Mouse (Mus musculus) limb, embryonic 15.5 days (tissue): Measurements from ENCODE around the gene Gpx8. TPM values are rescaled to one million over a fixed set of nuclear protein-coding genes. Genes with fewer than 3 reads are reported as not detected.

Experiments used
- ATAC-seq: fragments of 200-750 bp; cut with Nextera tagmentation; 2 replicates; pipeline ENCODE4 v1.8.0; 2017; ENCODE audit warnings: low read depth, moderate TSS enrichment; ENCODE audit not compliant: insufficient number of reproducible peaks, low FRiP score, low TSS enrichment
- H3K27ac ChIP-seq: fragments of 300-500 bp; sonication (generic); 2 replicates; pipeline ENCODE4 v1.5.1; 2015; ENCODE audit warnings: moderate library complexity, mild to moderate bottlenecking, inconsistent platforms
- H3K27me3 ChIP-seq: fragments of 300-500 bp; sonication (generic); 2 replicates; pipeline ENCODE4 v1.6.1; 2015; ENCODE audit warnings: inconsistent platforms
- H3K36me3 ChIP-seq: fragments of 300-500 bp; sonication (generic); 2 replicates; pipeline ENCODE4 v1.6.1; 2015; ENCODE audit warnings: inconsistent platforms
- H3K4me1 ChIP-seq: fragments of 300-500 bp; sonication (generic); 2 replicates; pipeline ENCODE4 v1.6.1; 2015; ENCODE audit warnings: inconsistent platforms
- H3K4me2 ChIP-seq: fragments of 300-500 bp; sonication (generic); 2 replicates; pipeline ENCODE4 v1.6.1; 2015; ENCODE audit warnings: mild to moderate bottlenecking, inconsistent platforms
- H3K4me3 ChIP-seq: fragments of 300-500 bp; sonication (generic); 2 replicates; pipeline ENCODE4 v1.5.1; 2015; ENCODE audit warnings: mild to moderate bottlenecking, inconsistent platforms
- H3K9ac ChIP-seq: fragments of 300-500 bp; sonication (generic); 2 replicates; pipeline ENCODE4 v1.6.1; 2015; ENCODE audit warnings: inconsistent platforms
- H3K9me3 ChIP-seq: fragments of 300-500 bp; sonication (generic); 2 replicates; pipeline ENCODE4 v1.6.1; 2016; ENCODE audit warnings: inconsistent platforms
- WGBS: fragments of 180-500 bp; shearing (Covaris S2); methylation state at CpG from one replicate; pipeline ENCODE4 v1.1.7; 2015; 5-methylcytosine and 5-hydroxymethylcytosine counted together
- polyA plus RNA-seq: library from polyadenylated mRNA; unstranded; fragments of >200 nt; fragmentation: Nextera tagmentation; extraction: Ambion mirVana; gene quantifications from 2 replicates; pipeline ENCODE4 v1.2.1, GENCODE M21; 2015

Gpx8 gene
- polyA plus RNA-seq, 1 experiment from 2014 or later: 220 TPM

DNA sequence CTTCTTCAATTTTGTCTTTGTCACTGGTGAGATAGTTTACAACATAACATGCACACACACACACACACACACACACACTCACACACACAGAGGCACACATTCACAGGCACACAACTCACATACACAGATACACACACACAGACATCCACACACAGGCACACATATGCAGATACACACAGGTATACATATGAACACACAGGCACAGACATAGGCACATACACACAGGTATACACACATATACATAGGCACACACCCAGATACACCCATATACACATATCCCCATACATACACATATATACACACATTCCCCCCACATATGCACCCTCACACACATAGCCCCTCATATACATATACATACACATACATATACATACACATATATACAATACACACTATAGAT lies 808 bp upstream of the Gpx8 start:
- no peak overlapping the region for H3K9ac ChIP-seq
- no peak for ATAC-seq
- no peak overlapping the region for H3K4me2 ChIP-seq
- H3K27me3 ChIP-seq: no peaks in the 10 kb centered on the region
- no peak overlapping the region for H3K4me3 ChIP-seq
- peaks cover 13% of the 10 kb centered on the region; the same call in 1 of the 2 replicates for H3K36me3 ChIP-seq
- no peak overlapping the region for H3K27ac ChIP-seq
- H3K4me1 ChIP-seq: peaks cover 10% of the 10 kb centered on the region; the same call in 1 of the 2 replicates
- no peaks in the 10 kb centered on the region for H3K9me3 ChIP-seq

DNA sequence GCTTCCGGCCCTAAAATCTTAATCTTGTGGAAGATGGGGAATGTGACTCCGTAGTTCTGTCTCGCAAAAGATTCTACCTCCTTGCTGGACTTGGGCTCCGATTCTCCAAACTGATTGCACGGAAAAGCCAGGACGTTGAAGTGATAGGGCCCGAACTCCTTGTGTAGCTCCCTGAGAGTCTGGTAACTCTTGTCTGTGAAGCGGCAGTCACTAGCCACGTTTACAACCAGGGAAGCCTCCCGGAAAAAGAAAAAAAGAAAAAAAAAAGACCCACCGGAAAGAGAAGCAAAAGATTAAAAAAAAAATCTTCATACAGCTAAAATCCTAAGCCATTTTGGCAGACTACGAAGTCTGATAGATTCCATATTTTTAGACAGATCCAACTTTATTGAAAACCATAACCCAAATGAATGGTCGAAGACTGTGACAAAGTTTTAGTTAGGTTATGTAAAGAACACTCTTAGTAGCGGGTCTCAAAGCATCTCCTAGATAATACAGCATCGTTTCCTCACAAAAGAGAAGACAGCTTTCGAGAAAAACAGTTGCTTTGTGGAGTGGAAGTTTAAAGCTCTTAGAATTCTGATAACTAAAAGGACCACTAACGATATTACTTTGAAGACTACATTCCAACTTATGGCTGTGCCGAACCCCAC lies 626 bp downstream of the Gpx8 start:
- no peak for ATAC-seq
- WGBS: 9% methylated on average over 18 of the region's 18 CpGs
- peak overlapping the region; percentile 61 for H3K4me3 ChIP-seq
- H3K36me3 ChIP-seq: peaks cover 21% of the 10 kb centered on the region; the same call in 1 of the 2 replicates
- H3K4me1 ChIP-seq: peaks cover 10% of the 10 kb centered on the region; the same call in 1 of the 2 replicates
- peak overlapping the region; percentile 90 for H3K27ac ChIP-seq
- peak overlapping the region; percentile 62 for H3K9ac ChIP-seq
- H3K27me3 ChIP-seq: no peaks in the 10 kb centered on the region
- no peaks in the 10 kb centered on the region for H3K9me3 ChIP-seq
- peak overlapping the region; percentile 54 for H3K4me2 ChIP-seq

DNA sequence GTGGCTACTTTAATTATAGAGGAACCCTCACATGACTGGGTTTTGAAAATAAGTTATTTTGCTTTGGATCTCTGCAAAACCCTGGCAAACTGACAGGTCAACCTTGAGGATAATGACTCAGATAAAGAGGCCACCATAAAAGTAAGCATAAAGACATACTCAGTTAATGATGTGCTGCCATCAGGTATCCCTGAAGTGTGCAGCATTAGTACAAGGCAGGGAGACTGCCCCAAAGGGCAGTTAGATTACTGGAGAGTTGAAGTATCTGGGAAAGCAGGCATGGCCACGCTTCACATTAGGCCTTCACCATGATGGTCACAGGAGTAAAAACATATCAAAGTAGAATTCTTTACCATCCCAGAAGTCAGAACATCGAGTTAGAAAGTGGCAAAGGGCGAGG lies 1.3 kb downstream of the Gpx8 start:
- Histone ChIP-seq H3K9me3 (no peaks in the 10 kb centered on the region), H3K27ac (0 out of 2 replicates have a peak overlapping the region, but pooled peaks have one; percentile 4), H3K4me3 (peak overlapping the region; percentile 61), H3K4me1 (peaks cover 10% of the 10 kb centered on the region; the same call in 1 of the 2 replicates), H3K4me2 (peak overlapping the region; percentile 54), H3K9ac (0 out of 2 replicates have a peak overlapping the region, but pooled peaks have one; percentile 23), H3K27me3 (no peaks in the 10 kb centered on the region), H3K36me3 (peaks cover 21% of the 10 kb centered on the region; the same call in 1 of the 2 replicates)
- no peak for ATAC-seq
- 45% methylated on average over 3 of the region's 3 CpGs for WGBS

- peaks cover 42% of the 10 kb centered on the region for H3K27me3 ChIP-seq
- H3K4me2 ChIP-seq: peak overlapping the region; percentile 98
- ATAC-seq: peak; percentile 80; the same call in 1 of the 2 replicates
- 0% methylated on average over 4 of the region's 4 CpGs for WGBS
- no peaks in the 10 kb centered on the region for H3K36me3 ChIP-seq
- H3K9ac ChIP-seq: no peak overlapping the region
- H3K9me3 ChIP-seq: no peaks in the 10 kb centered on the region
- no peak overlapping the region for H3K27ac ChIP-seq
- H3K4me1 ChIP-seq: peaks cover 30% of the 10 kb centered on the region
- H3K4me3 ChIP-seq: peak overlapping the region; percentile 53
These were observed 10.4 kb downstream of the Gpx8 start for GRCm38 (mm10) chr13:113035852-113036251.

DNA sequence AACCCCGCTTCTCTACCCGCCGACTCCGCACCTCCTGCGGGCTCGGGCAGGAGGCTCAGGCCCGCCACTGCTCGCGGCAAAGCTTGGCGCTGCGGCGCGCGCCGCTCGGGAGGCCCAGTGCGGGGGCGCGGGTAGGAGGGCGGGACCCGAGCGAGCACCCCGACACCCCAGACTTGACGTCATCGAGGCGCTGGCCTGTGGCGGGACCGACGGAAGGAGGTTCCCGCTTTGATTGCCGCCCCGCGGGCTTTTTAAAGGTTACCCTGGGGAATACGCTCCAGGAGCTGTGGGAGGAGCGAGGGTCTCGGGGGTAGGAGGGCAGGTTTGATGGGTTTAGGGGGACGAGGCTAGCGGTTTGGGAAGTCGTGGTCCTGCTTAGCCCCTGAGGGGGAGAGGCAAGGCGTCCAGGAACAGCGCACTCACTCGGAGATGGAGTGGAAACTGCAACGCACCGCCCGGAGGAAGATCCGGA lies 11.2 kb downstream of the Gpx8 start, which contains the start of gene Cdc20b:
TSS of gene Cdc20b (plus strand) at position 162 of the 472 bp plus-strand sequence.
- H3K9me3 ChIP-seq: no peaks in the 10 kb centered on the region
- H3K36me3 ChIP-seq: no peaks in the 10 kb centered on the region
- peaks cover 30% of the 10 kb centered on the region for H3K4me1 ChIP-seq
- peak within 1 kb of the TSS; percentile 98 for H3K4me2 ChIP-seq
- WGBS: under 1% methylated on average over 46 of the region's 46 CpGs
- no peak within 1 kb of the TSS for H3K27ac ChIP-seq
- peak within 1 kb of the TSS; percentile 53 for H3K4me3 ChIP-seq
- ATAC-seq: no peak
- peak within 1 kb of the TSS; percentile 50 for H3K9ac ChIP-seq
- H3K27me3 ChIP-seq: peaks cover 43% of the 10 kb centered on the region

- H3K9ac ChIP-seq: peak overlapping the region; percentile 50; the same call in 1 of the 2 replicates
- ATAC-seq: no peak
These were observed 11.8 kb downstream of the Gpx8 start for GRCm38 (mm10) chr13:113034271-113034886.

GRCm38 (mm10) chr13:113032831-113033230 lies 13.4 kb downstream of the Gpx8 start:
- no peaks in the 10 kb centered on the region for H3K9me3 ChIP-seq
- H3K27me3 ChIP-seq: peaks cover 46% of the 10 kb centered on the region
- no peak for ATAC-seq
- H3K36me3 ChIP-seq: no peaks in the 10 kb centered on the region
- no peak overlapping the region for H3K9ac ChIP-seq
- H3K4me1 ChIP-seq: peaks cover 30% of the 10 kb centered on the region
- H3K27ac ChIP-seq: no peak overlapping the region
- H3K4me3 ChIP-seq: no peak overlapping the region
- H3K4me2 ChIP-seq: no peak overlapping the region

More at GRCm38 (mm10) chr13:113034271-113034886, 11.8 kb downstream of the Gpx8 start:
- 5% methylated on average over 11 of the region's 11 CpGs for WGBS
- Histone ChIP-seq H3K27me3 (peaks cover 46% of the 10 kb centered on the region), H3K4me3 (peak overlapping the region; percentile 53), H3K4me2 (peak overlapping the region; percentile 98), H3K9me3 (no peaks in the 10 kb centered on the region), H3K27ac (no peak overlapping the region), H3K36me3 (no peaks in the 10 kb centered on the region), H3K4me1 (peaks cover 30% of the 10 kb centered on the region)

DNA sequence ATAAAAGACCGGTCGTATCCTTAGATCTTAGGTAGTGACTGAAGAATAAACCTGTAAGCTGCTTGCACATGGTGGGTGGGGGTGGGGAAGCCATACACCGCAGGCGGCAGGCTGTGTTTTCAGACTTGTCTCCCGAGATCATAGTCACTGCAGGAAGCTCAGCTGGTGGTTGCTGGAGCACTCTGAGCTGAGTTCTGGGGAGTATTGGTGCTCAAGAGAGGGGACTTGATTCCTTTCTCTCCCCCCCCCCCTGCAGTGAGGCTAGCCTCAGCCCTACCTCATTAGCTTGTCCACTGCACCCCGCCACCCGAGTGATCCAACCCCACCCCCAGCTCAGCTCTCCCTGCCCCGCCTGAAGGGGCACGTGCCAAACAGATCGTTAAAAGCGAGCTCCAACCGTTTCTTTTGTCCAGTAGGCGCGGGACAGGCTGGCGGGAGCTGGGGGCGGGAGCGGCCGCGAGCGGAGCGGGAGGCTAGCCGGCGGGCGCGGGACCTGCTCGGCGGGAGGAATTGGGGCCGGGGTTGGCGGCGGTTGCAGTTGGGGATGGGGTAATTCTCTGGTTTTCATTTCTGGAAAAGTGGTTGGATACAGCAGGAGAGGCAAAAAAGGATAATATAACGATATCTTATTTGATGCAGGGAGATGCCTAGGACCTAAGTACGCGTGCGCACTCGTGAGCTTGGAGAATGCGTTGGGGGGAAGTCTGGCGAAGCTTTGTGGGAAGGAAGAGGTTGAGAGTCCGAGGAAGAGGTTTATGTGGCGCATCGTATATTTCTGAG lies 14.2 kb downstream of the Gpx8 start:
- 0 out of 2 replicates have a peak overlapping the region, but pooled peaks have one; percentile 4 for H3K27ac ChIP-seq
- H3K4me1 ChIP-seq: peaks cover 30% of the 10 kb centered on the region
- under 1% methylated on average over 40 of the region's 40 CpGs for WGBS
- peak overlapping the region; percentile 35; the same call in 1 of the 2 replicates for H3K9ac ChIP-seq
- peaks cover 41% of the 10 kb centered on the region for H3K27me3 ChIP-seq
- H3K4me2 ChIP-seq: peak overlapping the region; percentile 99
- H3K4me3 ChIP-seq: peak overlapping the region; percentile 55
- H3K9me3 ChIP-seq: no peaks in the 10 kb centered on the region
- ATAC-seq: peak; percentile 37; the same call in 1 of the 2 replicates
- no peaks in the 10 kb centered on the region for H3K36me3 ChIP-seq

DNA sequence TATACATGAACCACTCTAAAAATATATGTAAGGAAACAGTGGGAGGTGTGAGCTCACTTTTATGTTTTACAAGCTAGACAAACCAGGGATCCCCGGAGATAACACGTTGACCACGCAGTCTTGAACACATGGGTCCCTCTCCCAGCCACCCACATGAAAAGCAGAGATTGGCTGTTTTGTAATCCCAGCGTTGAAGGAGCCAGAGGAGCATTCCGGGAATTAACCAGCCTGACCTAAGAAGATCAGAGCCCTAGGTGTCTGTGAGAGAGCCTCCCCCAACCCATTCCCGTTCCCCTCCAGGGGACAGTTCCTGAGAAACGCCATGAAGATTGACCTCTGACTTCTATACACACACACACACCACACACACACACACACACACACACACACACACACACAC lies 14.9 kb downstream of the Gpx8 start:
- Histone ChIP-seq H3K27me3 (peaks cover 41% of the 10 kb centered on the region), H3K27ac (no peak overlapping the region), H3K36me3 (no peaks in the 10 kb centered on the region), H3K4me3 (peak overlapping the region; percentile 55), H3K4me1 (peaks cover 30% of the 10 kb centered on the region), H3K9me3 (no peaks in the 10 kb centered on the region), H3K9ac (no peak overlapping the region), H3K4me2 (peak overlapping the region; percentile 99)
- ATAC-seq: no peak
- WGBS: 4% methylated on average over 7 of the region's 7 CpGs

- no peaks in the 10 kb centered on the region for H3K4me1 ChIP-seq
- H3K4me3 ChIP-seq: no peak overlapping the region
- no peaks in the 10 kb centered on the region for H3K36me3 ChIP-seq
- H3K9ac ChIP-seq: no peak overlapping the region
- H3K9me3 ChIP-seq: no peaks in the 10 kb centered on the region
- ATAC-seq: no peak
- H3K27ac ChIP-seq: no peak overlapping the region
- no peaks in the 10 kb centered on the region for H3K27me3 ChIP-seq
- 67% methylated on average over 17 of the region's 17 CpGs for WGBS
- no peak overlapping the region for H3K4me2 ChIP-seq
These were observed 22.7 kb downstream of the Gpx8 start for GRCm38 (mm10) chr13:113023274-113024143.

GRCm38 (mm10) chr13:113022467-113022866 lies 23.7 kb downstream of the Gpx8 start:
- 69% methylated on average over 8 of the region's 8 CpGs for WGBS
- no peak for ATAC-seq
- Histone ChIP-seq H3K36me3 (no peaks in the 10 kb centered on the region), H3K27me3 (no peaks in the 10 kb centered on the region), H3K9me3 (no peaks in the 10 kb centered on the region), H3K9ac (no peak overlapping the region), H3K27ac (no peak overlapping the region), H3K4me2 (no peak overlapping the region), H3K4me3 (no peak overlapping the region), H3K4me1 (no peaks in the 10 kb centered on the region)
